Mouse (Mus musculus) ovary, postnatal 14 days (tissue): Measurements from ENCODE around the gene Ddx55.
A peak's percentile ranks its signal among the peaks of the same experiment; 100 is the strongest.

Source experiments
- DNase-seq: peaks from one replicate; pipeline ENCODE4 v3.0.0; 2022; ENCODE audit warnings: low spot score

Ddx55 gene

DNA sequence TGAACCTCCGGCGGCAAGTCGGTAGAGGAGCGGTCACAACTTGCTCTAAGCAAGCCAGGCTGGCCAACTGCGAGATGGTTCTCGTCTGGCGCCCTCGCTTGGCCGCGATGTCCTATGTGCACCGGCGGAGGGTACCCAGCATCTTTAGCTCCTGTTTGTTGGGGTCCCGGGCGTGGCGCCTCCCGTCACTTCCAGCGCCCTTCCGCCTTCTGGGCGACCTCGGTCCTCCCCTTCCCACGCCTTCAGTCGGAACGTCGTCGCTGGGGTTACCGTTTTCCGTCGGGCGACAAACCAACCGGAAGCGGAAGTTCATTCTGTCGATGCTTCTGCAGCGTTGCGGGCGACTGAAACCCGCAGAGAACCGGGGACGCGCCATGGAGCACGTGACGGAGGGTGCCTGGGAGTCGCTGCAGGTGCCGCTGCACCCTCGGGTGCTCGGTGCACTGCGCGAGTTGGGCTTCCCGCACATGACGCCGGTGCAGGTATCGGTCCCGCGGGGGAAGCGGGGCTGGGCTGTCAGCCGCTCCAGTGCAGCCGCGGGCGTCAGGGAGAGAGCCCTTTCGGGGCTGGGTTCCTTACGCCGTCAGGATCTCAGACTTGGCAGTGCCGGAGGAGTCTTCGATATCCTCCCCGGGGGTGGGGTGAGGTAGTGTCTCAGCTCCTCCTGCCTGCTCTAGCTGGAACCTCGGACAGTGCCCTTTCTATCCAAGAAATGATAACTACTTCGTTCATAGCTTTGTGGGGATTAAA lies at the start of gene Ddx55:
Gene Ddx55 (plus strand): TSS at position 307 of the 750 bp plus-strand sequence.
- DNase-seq: peak; percentile 87

DNA sequence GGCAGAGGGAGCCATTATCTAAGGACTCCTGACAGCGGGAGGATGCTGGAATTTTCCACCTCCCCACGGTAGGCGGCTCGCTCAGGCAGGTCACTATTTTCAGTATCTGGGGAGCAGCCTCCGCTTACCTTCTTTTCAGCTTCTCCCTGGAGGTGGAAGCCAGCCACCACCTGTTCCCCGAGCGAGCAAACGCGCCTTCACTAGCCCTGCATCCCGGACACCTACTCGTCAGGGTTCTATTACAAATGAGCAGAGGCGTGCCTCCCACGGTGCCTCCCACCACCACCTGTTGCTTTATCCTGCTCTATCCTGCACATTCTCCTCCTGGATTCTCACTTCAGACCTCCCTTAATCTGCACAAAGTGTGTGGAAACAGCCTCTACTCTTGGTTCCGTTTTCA lies 48.9 kb upstream of the Ddx55 start:
- no peak for DNase-seq

DNA sequence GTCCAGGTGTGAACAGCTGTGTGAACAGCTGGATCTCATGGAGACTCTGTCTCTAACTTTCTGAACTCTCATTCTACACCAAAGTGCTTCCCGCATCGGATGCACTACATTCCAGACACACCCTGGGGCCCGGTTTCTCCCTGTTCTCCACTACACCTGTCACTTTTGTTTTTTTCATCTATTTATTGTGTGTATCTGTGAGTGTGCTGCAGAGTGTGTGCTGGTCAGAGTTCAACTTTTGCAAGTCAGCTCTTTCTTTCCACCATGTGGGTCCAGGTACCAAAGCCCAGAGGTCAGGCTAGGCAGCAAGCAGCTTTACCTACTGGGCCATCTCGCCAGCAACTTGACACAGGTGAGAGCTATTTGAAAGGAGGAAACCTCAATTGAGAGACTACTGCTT lies 47.4 kb upstream of the Ddx55 start:
- DNase-seq: no peak

DNA sequence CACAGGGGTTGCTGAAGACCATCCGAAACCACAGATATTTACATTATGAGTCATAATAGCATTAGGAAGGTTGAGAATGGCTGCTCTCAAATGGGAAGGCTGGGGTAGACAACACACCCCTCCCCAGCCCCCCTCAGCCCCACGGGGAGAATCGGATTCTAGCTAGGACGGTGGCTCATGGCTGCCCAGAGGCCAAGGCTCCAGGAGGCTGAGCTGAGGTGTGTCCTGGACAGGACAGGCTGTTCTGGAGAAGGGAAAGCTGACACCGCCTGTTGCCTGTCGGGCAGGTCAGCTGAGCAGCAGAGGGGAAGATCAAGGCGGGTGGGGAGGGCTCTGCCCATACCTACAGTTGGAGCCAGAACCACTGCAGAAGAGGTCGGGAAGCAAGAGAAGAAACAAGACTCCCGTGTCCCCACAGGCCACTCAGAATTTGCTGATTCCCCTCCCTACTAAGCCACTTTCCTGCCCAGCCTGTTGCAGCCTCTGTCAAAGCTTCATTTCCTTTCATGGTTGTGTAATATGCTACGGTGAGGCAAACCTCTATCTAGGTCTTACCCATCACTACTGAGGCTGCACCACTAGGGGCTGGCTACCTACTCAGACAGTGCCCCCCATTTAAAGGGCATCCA lies 45.8 kb upstream of the Ddx55 start:
- no peak for DNase-seq

- DNase-seq: no peak
These were observed 43.5 kb upstream of the Ddx55 start for GRCm38 (mm10) chr5:124509200-124509599.

GRCm38 (mm10) chr5:124509742-124510237 lies 42.9 kb upstream of the Ddx55 start:
- DNase-seq: no peak

- no peak for DNase-seq
These were observed 42.1 kb upstream of the Ddx55 start for GRCm38 (mm10) chr5:124510536-124511050.

GRCm38 (mm10) chr5:124515789-124516188 lies 36.9 kb upstream of the Ddx55 start:
- no peak for DNase-seq

- no peak for DNase-seq
These were observed 34.0 kb upstream of the Ddx55 start for GRCm38 (mm10) chr5:124518648-124519047.

DNA sequence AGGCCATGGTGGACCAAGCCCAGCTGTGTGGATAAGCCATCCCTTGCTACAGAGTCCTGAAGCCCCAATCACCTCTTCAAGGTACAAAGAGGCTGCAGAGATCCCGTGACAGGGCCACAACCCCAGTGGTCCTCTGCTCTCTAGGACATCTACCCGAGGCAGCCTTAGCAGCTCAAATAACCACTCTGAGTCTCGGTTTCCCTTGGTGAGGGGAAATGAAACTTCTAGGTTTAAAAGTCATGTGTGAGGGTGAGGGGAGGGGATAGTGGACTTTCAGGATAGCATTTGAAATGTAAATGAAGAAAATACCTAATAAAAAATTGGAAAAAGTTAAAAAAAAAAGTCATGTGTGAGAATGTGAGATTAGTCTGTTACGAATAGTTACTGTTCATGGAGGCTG lies 31.1 kb upstream of the Ddx55 start:
- no peak for DNase-seq

DNA sequence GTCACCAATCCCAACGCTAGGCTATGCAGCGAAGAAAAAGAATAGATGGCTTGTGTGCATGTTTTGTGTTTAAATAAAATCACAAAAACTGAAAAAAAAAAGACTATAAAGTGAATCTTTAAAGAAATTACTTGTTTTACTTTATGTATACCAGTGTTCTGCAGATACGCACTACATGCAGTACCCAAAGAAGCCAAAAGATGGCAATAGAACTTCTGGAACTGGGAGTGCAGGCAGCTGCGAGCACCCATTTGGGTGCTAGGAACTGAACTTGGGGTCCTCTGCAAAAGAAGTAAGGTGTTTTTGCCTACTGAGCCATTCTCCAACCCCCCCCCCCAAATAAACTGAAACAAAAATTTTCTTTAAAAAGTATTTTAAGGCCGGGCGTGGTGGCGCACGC lies 29.6 kb upstream of the Ddx55 start:
- DNase-seq: no peak

DNA sequence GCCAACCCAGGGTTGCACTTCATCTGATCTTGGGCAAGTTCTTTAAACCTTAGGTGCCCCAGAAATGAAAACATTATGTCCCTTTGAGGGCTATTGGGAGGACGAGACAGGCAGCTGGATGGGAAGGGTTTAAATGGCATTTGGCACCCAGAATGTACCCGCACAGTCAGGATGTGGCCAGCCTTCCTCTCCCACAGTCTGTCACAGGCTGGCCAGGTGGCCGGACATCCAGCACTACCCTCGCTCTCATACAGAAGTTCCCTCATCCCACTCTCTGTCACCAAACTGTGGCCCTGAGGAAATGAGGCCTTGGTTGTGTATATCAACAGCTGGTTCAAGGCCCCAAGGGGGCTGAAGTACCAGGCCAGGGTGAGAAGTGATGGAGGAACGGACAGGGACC lies 27.7 kb upstream of the Ddx55 start:
- DNase-seq: no peak

GRCm38 (mm10) chr5:124528351-124528750 lies 24.3 kb upstream of the Ddx55 start:
- DNase-seq: no peak

DNA sequence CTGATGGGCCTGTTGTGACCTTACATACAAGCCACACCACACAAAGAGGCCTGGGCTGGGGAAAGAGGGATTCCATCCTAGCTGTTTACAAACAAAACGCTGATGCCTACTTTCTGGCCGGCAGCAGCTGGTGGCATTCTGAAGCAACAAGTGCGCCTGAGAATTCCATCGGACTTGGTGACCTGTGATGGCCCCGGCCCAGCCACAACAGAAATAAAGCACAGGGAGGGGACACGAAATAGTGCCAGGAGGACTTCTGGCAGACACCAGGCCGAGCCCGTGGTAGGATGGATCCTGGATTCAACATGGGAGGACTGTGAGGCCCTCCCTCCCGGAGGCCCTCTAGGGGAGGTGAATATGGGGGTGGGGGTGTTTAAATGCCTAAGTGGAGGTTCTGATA lies 23.9 kb upstream of the Ddx55 start:
- DNase-seq: no peak

GRCm38 (mm10) chr5:124529191-124529651 lies 23.4 kb upstream of the Ddx55 start:
- DNase-seq: no peak

DNA sequence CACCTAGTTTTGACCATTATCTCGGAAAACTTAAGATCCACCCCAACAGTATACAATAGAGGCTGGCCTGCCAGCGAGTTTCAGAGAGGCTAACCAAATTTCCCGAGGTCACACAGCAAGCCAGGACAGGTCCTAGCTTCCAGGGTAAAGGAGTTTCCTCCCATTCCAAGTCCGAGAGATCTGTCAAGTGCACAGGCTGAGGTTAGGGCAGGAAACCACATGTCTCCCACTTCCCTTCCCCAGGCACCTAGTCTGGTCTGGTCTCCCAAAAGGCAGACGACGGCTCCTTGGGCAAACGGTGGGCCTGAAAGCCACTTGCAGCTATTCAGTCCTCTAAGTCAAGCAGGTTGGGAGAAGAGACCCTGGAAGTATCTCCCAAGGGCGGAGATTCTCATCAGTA lies 23.0 kb upstream of the Ddx55 start:
- no peak for DNase-seq

DNA sequence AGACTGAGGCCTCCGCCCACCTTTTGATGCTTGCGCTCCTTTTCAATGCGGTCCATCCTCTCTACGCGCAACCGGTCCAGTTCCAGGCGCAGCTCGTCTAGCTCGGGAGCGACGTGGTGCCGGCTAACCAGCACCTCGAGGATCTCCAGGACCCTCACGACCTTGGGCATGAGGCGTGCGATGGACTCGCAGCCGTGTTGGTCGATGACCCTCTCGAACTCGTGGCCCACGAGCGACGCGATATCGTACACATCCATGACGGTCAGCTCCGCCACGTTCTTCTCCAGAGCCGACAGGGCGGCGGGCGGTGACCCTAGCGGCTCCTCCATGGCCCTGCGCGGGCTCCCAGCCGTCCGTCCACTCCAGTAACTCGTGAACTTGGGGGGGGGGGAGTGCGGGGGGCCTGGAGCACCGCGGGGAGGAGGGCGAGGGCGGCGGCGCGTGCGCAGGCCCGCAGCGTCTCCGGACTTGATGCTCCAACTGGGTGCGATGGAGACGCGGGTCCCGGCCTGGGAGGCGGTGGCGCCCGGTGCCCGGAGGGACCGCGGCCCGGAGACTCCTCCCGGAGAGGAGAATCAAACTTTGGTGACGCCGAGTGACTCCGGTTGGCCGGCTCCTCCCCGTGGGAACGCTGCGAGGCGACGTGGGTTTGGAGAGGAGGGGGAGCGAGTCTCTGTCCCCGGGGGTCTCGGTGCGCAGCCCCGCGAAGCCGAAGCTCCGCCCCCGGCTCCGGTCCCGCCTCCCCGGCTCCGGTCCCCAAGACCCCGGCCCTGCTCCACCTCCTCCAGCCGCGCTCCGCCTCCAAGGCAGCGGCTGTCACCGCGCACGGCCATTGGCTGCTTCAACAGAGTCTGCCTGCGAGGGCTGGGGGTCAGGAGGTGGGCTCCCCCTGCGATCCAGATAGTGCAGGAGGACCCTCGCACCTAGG lies 21.7 kb upstream of the Ddx55 start, which contains the start of gene Rilpl1:
Gene Rilpl1 (minus strand): TSS at position 737 of the 928 bp plus-strand sequence.
- DNase-seq: peak; percentile 68

DNA sequence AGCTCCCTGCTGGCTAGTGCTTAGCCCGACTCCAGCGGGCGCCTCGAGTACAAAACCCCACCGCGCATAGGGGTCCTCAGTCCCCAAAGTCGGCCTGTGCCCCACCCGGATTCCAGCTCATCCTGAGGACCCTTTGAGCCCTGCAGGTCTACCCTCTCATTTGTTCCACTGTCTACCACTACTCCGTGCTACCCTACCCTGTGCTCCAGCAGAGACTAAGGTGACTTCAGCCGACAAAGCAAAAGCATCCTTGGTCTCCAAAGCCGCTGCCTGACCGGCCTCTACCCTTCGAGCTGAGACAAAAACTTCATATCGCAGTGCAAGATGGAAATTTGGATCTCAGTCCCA lies 21.1 kb upstream of the Ddx55 start:
- DNase-seq: no peak

GRCm38 (mm10) chr5:124532451-124532850 lies 20.2 kb upstream of the Ddx55 start:
- DNase-seq: no peak

GRCm38 (mm10) chr5:124535016-124535415 lies 17.6 kb upstream of the Ddx55 start:
- no peak for DNase-seq

- no peak for DNase-seq
These were observed 15.9 kb upstream of the Ddx55 start for GRCm38 (mm10) chr5:124536776-124537175.
